Mouse (Mus musculus) intestine, postnatal 0 days (tissue): ENCODE data around the gene Parl. TPM values are rescaled to one million over a fixed set of nuclear protein-coding genes. Genes with fewer than 3 reads are reported as not detected.

Source experiments
- ATAC-seq: fragments of 200-750 bp; cut with Nextera tagmentation; 2 replicates; pipeline ENCODE4 v1.8.0; 2017; ENCODE audit warnings: mild to moderate bottlenecking, moderate TSS enrichment, moderate library complexity
- H3K27ac ChIP-seq: fragments of 300-500 bp; sonication (generic); 2 replicates; pipeline ENCODE4 v1.5.1; 2014; ENCODE audit warnings: mild to moderate bottlenecking, low read depth, low read length, moderate library complexity
- H3K27me3 ChIP-seq: fragments of 300-500 bp; sonication (generic); replicated peaks from 2 replicates; pipeline ENCODE4 v1.6.1; 2014; ENCODE audit warnings: low read length, mixed read lengths; ENCODE audit not compliant: control insufficient read depth, insufficient read depth
- H3K36me3 ChIP-seq: fragments of 300-500 bp; sonication (generic); 2 replicates; pipeline ENCODE4 v1.6.1; 2014; ENCODE audit warnings: mild to moderate bottlenecking, moderate library complexity; ENCODE audit not compliant: control insufficient read depth, insufficient read depth
- H3K4me1 ChIP-seq: fragments of 300-500 bp; sonication (generic); replicated peaks from 2 replicates; pipeline ENCODE4 v1.6.1; 2014; ENCODE audit warnings: antibody characterized with exemption, low read length, mixed read lengths; ENCODE audit not compliant: control insufficient read depth, insufficient read depth
- H3K4me2 ChIP-seq: fragments of 300-500 bp; sonication (generic); replicated peaks from 2 replicates; pipeline ENCODE4 v1.6.1; 2014; ENCODE audit warnings: low read depth, mild to moderate bottlenecking, moderate library complexity
- H3K4me3 ChIP-seq: fragments of 300-500 bp; sonication (generic); 2 replicates; pipeline ENCODE4 v1.5.1; 2014; ENCODE audit warnings: low read depth, low read length
- H3K9ac ChIP-seq: fragments of 300-500 bp; sonication (generic); 2 replicates; pipeline ENCODE4 v1.6.1; 2014; ENCODE audit warnings: mild to moderate bottlenecking, low read depth, low read length
- H3K9me3 ChIP-seq: fragments of 300-500 bp; sonication (generic); 2 replicates; pipeline ENCODE4 v1.6.1; 2016; ENCODE audit warnings: mixed run types; ENCODE audit not compliant: control insufficient read depth
- CTCF ChIP-seq: sonication (generic); IDR thresholded peaks from 2 replicates; pipeline ENCODE4 v1.5.1; 2016; ENCODE audit warnings: low read depth, mild to moderate bottlenecking, control low read depth, antibody characterized with exemption, moderate library complexity
- WGBS: fragments of 180-500 bp; shearing (Covaris S2); extraction: QIAGEN DNeasy Blood & Tissue Kit; methylation state at CpG from one replicate; pipeline ENCODE4 v1.1.7; 2014; 5-methylcytosine and 5-hydroxymethylcytosine counted together
- polyA plus RNA-seq: library from polyadenylated mRNA; unstranded; fragments of >200 nt; fragmentation: Nextera tagmentation; extraction: Ambion mirVana; gene quantifications from 2 replicates; pipeline ENCODE4 v1.2.1, GENCODE M21; 2015

Parl gene
- polyA plus RNA-seq = 87.0 and 89.9 TPM in 2 replicates

- Histone ChIP-seq H3K9ac (peak within 1 kb of the TSS; percentile 76), H3K27ac (peak within 1 kb of the TSS; percentile 80), H3K27me3 (no peaks in the 10 kb centered on the region), H3K4me3 (peak within 1 kb of the TSS; percentile 88), H3K4me1 (peaks cover 10% of the 10 kb centered on the region), H3K4me2 (peak within 1 kb of the TSS; percentile 65), H3K9me3 (no peaks in the 10 kb centered on the region), H3K36me3 (peaks cover 7% of the 10 kb centered on the region)
- peak; percentile 97 for TF ChIP-seq CTCF
- ATAC-seq = peak; percentile 90
- under 1% methylated on average over 49 of the region's 52 CpGs for WGBS
These were observed at the start of gene Parl for GRCm38 (mm10) chr16:20301770-20302649. Parl (minus strand) TSS chr16:20302387.

- 68% methylated on average over 1 of the region's 1 CpGs for whole genome bisulfite sequencing
These were observed 43.3 kb upstream of the Parl start for GRCm38 (mm10) chr16:20345464-20345863.

DNA sequence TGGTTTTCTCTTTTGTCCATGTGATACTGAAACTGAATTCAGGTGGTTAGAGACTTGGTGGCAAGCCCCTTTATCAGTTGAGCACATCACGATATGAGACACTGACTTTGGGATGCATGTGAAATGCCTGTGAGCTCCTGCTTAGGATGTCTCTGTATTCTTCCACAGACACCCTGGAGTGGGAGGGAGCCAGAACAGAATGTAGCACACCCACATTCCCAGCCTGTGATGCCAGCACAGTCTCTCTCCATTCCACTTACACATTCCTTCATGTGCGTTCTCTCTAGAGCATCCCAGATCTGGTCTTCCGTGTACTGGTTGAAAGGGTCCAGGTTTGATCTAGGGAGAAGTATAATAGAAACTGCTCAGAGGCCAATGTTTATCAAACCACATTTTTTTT, 36.4 kb upstream of the Parl start:
- WGBS = 94% methylated on average over 3 of the region's 3 CpGs
- ATAC-seq = no peak
- H3K36me3 ChIP-seq = peaks cover 8% of the 10 kb centered on the region
- no peaks in the 10 kb centered on the region for H3K9me3 ChIP-seq
- H3K4me2 ChIP-seq = no peak overlapping the region
- no peak overlapping the region for H3K9ac ChIP-seq
- no peak for TF ChIP-seq CTCF
- no peaks in the 10 kb centered on the region for H3K27me3 ChIP-seq
- no peaks in the 10 kb centered on the region for H3K4me1 ChIP-seq
- H3K4me3 ChIP-seq = no peak overlapping the region
- H3K27ac ChIP-seq = no peak overlapping the region

More at GRCm38 (mm10) chr16:20345464-20345863, 43.3 kb upstream of the Parl start:
- Histone ChIP-seq H3K27ac (no peak overlapping the region), H3K9ac (no peak overlapping the region), H3K4me3 (no peak overlapping the region), H3K9me3 (no peaks in the 10 kb centered on the region), H3K4me1 (no peaks in the 10 kb centered on the region), H3K4me2 (no peak overlapping the region), H3K36me3 (peaks cover 8% of the 10 kb centered on the region), H3K27me3 (no peaks in the 10 kb centered on the region)
- no peak for ATAC-seq
- TF ChIP-seq CTCF = no peak

DNA sequence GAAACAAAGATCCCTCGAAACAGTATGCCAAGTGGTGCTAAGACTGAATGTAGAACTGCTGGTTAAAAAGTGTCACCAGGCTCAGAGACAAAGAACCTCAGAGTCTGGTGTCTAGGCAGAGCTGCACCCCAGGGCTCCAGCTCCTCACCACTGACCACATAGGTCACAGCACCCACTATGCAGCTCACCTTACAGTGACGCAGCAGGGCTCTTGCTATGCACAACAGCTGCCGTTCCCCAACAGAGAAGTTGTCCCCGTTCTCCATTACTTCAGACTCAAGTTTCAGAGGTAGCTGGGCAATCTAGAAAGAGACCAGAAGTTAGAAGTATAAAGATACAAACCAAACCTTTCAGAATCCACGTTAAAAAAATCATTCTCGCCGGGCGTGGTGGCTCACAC, 32.7 kb upstream of the Parl start:
- H3K9me3 ChIP-seq = no peaks in the 10 kb centered on the region
- ATAC-seq = no peak
- 94% methylated on average over 8 of the region's 8 CpGs for WGBS

DNA sequence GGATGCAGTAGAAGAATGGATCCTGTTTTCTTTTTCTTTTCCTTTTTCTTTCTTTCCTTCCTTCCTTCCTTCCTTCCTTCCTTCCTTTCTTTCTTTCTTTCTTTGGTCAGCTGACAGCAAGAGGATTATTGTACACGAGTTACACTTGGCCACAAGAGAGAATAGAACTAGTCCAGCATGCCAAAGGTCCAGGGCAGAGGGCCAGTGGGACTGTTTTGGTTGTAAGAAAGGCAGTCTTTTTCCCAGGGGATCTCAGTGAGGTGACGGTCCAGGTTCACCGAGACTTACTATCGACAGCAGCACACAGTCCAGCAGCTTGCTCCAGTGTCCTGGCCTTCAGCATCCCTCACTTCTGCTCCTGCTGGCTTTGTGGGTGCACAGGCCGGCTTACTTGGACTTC, 26.1 kb upstream of the Parl start:
- H3K4me1 ChIP-seq = no peaks in the 10 kb centered on the region
- no peaks in the 10 kb centered on the region for H3K27me3 ChIP-seq
- no peak overlapping the region for H3K27ac ChIP-seq
- H3K36me3 ChIP-seq = peaks cover 16% of the 10 kb centered on the region; the same call in 1 of the 2 replicates
- no peak for TF ChIP-seq CTCF
- 92% methylated on average over 5 of the region's 5 CpGs for WGBS
- no peaks in the 10 kb centered on the region for H3K9me3 ChIP-seq
- H3K4me2 ChIP-seq = no peak overlapping the region
- no peak for ATAC-seq
- no peak overlapping the region for H3K4me3 ChIP-seq
- no peak overlapping the region for H3K9ac ChIP-seq

More for the DNA sequence above, 32.7 kb upstream of the Parl start:
- H3K9ac ChIP-seq = no peak overlapping the region
- no peak for TF ChIP-seq CTCF
- no peak overlapping the region for H3K4me3 ChIP-seq
- H3K27ac ChIP-seq = no peak overlapping the region
- H3K4me1 ChIP-seq = no peaks in the 10 kb centered on the region
- H3K27me3 ChIP-seq = no peaks in the 10 kb centered on the region
- H3K4me2 ChIP-seq = no peak overlapping the region
- peaks cover 23% of the 10 kb centered on the region for H3K36me3 ChIP-seq

DNA sequence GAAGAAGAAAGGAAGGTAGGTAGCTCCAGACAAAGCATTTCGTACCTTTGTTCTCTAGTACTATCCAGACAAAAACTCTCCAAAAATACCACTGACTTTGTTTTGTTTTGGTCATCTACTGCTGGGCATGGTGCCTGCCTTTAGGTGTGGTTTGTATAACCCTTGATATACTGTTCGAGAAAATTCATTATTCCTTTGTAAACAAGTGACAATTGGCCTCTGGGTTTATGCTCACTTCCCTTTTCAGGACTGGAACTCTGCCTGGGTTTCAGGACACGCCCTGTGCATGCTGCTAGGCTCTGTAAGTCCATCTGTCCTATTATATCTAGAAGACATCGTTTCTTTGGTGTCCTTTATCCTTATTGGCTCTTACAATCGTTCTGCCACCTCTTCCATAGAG, 23.1 kb upstream of the Parl start, which contains the start of gene Cyp2ab1:
Cyp2ab1 (minus strand) TSS at position 119 of the 400 bp plus-strand sequence.
- TF ChIP-seq CTCF = no peak
- H3K27me3 ChIP-seq = no peaks in the 10 kb centered on the region
- no peaks in the 10 kb centered on the region for H3K4me1 ChIP-seq
- no peak within 1 kb of the TSS for H3K27ac ChIP-seq
- H3K9ac ChIP-seq = no peak within 1 kb of the TSS
- WGBS = 54% methylated on average over 5 of the region's 5 CpGs
- H3K36me3 ChIP-seq = no peaks in the 10 kb centered on the region
- H3K9me3 ChIP-seq = no peaks in the 10 kb centered on the region
- H3K4me2 ChIP-seq = no peak within 1 kb of the TSS
- H3K4me3 ChIP-seq = no peak within 1 kb of the TSS
- no peak for ATAC-seq
